Mouse (Mus musculus): Measurements from ENCODE around the gene Anapc1.

Gene Anapc1

GRCm38 (mm10) chr2:128686921-128687557, at the start of gene Anapc1:
Gene Anapc1, minus strand, starts transcription at chr2:128687391.
- peak; percentile 100 for ATAC-seq (ENCODE audit: low TSS enrichment)

GRCm38 (mm10) chr2:128735089-128735488, 47.9 kb upstream of the Anapc1 start:
- no peak for ATAC-seq (ENCODE audit: low TSS enrichment)

- ATAC-seq (ENCODE audit: low TSS enrichment) = no peak
Observed at GRCm38 (mm10) chr2:128731951-128732350, 44.8 kb upstream of the Anapc1 start.

- no peak for ATAC-seq (ENCODE audit: low TSS enrichment)
Observed at GRCm38 (mm10) chr2:128731514-128731913, 44.3 kb upstream of the Anapc1 start.

- ATAC-seq (ENCODE audit: low TSS enrichment) = no peak
Observed at GRCm38 (mm10) chr2:128729141-128729540, 42.0 kb upstream of the Anapc1 start.

- no peak for ATAC-seq (ENCODE audit: low TSS enrichment)
Observed at GRCm38 (mm10) chr2:128728066-128728465, 40.9 kb upstream of the Anapc1 start.

GRCm38 (mm10) chr2:128727552-128727951, 40.4 kb upstream of the Anapc1 start:
- ATAC-seq (ENCODE audit: low TSS enrichment) = no peak

- no peak for ATAC-seq (ENCODE audit: low TSS enrichment)
Observed at GRCm38 (mm10) chr2:128726626-128727025, 39.4 kb upstream of the Anapc1 start.

GRCm38 (mm10) chr2:128726067-128726466, 38.9 kb upstream of the Anapc1 start:
- ATAC-seq (ENCODE audit: low TSS enrichment) = no peak

- no peak for ATAC-seq (ENCODE audit: low TSS enrichment)
Observed at GRCm38 (mm10) chr2:128722106-128722710, 35.0 kb upstream of the Anapc1 start.

GRCm38 (mm10) chr2:128719380-128719779, 32.2 kb upstream of the Anapc1 start:
- no peak for ATAC-seq (ENCODE audit: low TSS enrichment)

GRCm38 (mm10) chr2:128715979-128716378, 28.8 kb upstream of the Anapc1 start:
- no peak for ATAC-seq (ENCODE audit: low TSS enrichment)

- ATAC-seq (ENCODE audit: low TSS enrichment) = no peak
Observed at GRCm38 (mm10) chr2:128714724-128715241, 27.6 kb upstream of the Anapc1 start.

GRCm38 (mm10) chr2:128713548-128714003, 26.4 kb upstream of the Anapc1 start:
- no peak for ATAC-seq (ENCODE audit: low TSS enrichment)

GRCm38 (mm10) chr2:128712940-128713339, 25.7 kb upstream of the Anapc1 start:
- ATAC-seq (ENCODE audit: low TSS enrichment) = no peak

- ATAC-seq (ENCODE audit: low TSS enrichment) = no peak
Observed at GRCm38 (mm10) chr2:128710609-128711008, 23.4 kb upstream of the Anapc1 start.

- ATAC-seq (ENCODE audit: low TSS enrichment) = peak; percentile 62
Observed at GRCm38 (mm10) chr2:128709264-128709663, 22.1 kb upstream of the Anapc1 start.

GRCm38 (mm10) chr2:128704474-128704873, 17.3 kb upstream of the Anapc1 start:
- no peak for ATAC-seq (ENCODE audit: low TSS enrichment)

GRCm38 (mm10) chr2:128699201-128699885, 12.2 kb upstream of the Anapc1 start:
- ATAC-seq (ENCODE audit: low TSS enrichment) = peak; percentile 2; the same call in 1 of the 2 replicates

- peak; percentile 76 for ATAC-seq (ENCODE audit: low TSS enrichment)
Observed at GRCm38 (mm10) chr2:128698693-128699181, 11.5 kb upstream of the Anapc1 start, which contains the start of gene Mertk. Gene Mertk, plus strand, starts transcription at chr2:128698956.

GRCm38 (mm10) chr2:128698140-128698692, 11.0 kb upstream of the Anapc1 start:
- ATAC-seq (ENCODE audit: low TSS enrichment) = peak; percentile 91

GRCm38 (mm10) chr2:128697566-128697965, 10.4 kb upstream of the Anapc1 start:
- no peak for ATAC-seq (ENCODE audit: low TSS enrichment)

All from frontal cortex, adult (tissue).